Mouse (Mus musculus): Measurements from ENCODE around the gene Olfr667. TPM values are rescaled to one million over a fixed set of nuclear protein-coding genes. Genes with fewer than 3 reads are reported as not detected.
"Not testable (repeated sequence)": the region's sequence is repeated elsewhere in the genome, so short reads cannot be mapped to it uniquely, and the experiment has no call there.

Gene Olfr667
- total RNA-seq (2021), result not detected

DNA sequence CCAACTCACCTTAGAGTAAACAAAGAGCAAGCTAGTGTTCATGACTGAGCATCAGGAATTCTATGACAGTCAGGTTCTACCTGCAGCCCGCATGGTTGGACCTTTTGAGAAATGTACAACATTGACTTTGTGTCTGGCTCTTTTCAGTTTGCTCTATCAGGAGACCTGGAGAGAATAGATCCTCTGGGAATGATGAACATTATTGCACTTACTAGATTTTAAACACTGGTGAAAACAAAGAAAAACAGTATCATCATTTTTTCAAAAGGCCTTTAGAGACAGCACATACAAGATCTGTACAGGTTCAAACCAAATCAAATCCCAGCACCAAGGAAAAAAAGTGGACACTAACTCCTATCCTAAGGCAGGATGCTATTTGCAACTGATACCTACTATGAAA is at the start of gene Olfr667:
TSS of gene Olfr667 (minus strand) at position 101 of the 400 bp plus-strand sequence.
- intact Hi-C loops (cut with DNase I), result no loop called here
- no peak for DNase-seq

DNA sequence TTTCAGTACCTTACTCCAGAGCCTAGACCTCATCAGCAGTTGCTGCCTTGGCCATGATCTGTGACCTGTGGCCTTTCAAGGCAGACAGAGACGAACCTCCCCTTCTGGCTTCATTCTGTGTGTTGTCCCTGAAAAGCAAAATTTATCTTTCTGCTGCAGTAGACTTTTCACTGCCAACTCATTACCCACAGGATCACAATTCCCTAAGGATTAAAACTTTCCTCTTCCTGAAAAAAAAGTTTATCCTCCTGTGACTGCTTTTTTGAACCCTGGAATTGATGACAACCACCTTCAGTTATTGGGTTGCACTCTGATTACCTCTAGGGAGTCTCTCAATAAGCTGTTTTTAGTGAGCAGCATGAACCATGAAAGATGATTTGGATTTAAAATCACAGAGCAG is 41.2 kb upstream of the Olfr667 start, which contains the start of gene Olfr670:
TSS of gene Olfr670 (minus strand) at position 101 of the 400 bp plus-strand sequence.
- intact Hi-C loops (cut with DNase I), result no loop called here
- no peak for DNase-seq

DNA sequence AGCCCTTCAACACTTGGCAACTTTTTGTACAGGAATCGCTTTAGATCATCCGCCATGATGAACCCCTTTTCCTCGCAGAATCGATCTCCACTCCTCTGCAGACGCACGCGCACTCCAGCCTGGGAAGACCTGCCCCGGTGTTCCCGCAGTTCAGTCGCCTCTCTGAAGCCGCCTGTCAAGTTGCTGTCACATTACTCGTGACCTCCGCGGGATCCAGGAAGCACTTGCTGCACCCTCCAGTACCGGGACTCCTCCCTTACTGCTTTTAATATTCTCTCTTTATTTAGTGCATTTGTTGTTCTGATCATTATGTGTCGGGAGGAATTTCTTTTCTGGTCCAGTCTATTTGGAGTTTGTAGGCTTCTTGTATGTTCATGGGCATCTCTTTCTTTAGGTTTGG is 29.0 kb upstream of the Olfr667 start:
- intact Hi-C loops (cut with DNase I); DNase-seq: not testable (repeated sequence)

DNA sequence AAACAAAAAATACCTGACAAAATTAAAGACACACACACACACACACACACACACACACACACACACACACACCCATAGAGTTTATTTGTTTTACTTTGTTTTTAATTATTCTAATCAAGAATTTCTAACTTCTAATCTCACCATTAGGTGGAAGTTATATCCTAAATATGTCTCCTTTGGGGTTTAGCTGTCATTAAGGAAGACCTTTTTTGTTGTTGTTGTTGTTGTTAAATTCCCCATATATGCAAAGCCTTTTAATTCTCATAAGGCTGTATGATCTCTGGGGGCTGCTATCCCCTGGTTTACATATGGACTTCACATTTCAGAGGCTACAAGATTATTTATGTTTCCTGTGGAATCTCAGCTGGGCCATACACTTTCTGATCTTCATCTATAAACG is 12.7 kb upstream of the Olfr667 start, which contains the start of gene Olfr669:
TSS of gene Olfr669 (plus strand) at position 301 of the 400 bp plus-strand sequence.
- intact Hi-C loops (cut with DNase I), result no loop called here
- no peak for DNase-seq

DNA sequence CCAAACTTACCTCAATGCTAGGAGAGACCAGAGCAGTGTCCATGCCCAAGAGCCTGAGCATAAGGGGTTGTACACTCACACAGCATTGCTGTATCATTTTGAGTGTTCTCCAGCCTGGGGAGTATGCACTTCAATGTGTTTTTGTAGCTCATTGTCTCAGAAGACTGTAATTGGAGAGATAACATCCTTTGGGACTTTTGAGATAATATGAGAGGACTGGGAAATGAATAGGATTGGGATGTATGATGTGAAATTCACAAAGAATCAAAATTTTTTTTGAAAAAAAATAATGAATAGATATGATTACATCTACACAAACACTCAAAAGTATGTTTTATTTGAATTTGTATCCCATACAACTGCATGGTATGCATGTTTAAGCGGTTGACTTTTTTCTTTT is 6.7 kb upstream of the Olfr667 start, which contains the start of gene Olfr668:
TSS of gene Olfr668 (minus strand) at position 101 of the 400 bp plus-strand sequence.
- intact Hi-C loops (cut with DNase I), result no loop called here
- DNase-seq, result no peak

DNA sequence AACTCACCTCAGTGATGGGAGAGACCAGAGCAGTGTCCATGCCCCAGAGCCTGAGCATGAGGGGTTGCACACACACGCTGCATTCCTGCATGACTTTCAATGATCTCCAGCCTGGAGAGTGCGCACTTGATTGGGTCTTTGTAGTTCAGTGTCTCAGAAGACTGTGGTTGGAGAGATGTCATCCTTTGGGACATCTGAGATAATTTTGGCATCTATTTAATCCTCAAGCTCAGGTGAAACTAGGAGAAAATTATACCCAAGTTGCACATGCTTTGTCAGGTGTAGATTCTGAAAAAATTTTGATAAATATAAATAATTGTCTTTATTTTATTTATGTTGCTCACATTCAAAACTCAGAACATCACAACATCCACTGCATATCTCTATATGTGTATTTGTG is 25.4 kb downstream of the Olfr667 start, which contains the start of gene Olfr666:
TSS of gene Olfr666 (minus strand) at position 101 of the 400 bp plus-strand sequence.
- no peak for DNase-seq
- intact Hi-C loops (cut with DNase I), result no loop called here

DNA sequence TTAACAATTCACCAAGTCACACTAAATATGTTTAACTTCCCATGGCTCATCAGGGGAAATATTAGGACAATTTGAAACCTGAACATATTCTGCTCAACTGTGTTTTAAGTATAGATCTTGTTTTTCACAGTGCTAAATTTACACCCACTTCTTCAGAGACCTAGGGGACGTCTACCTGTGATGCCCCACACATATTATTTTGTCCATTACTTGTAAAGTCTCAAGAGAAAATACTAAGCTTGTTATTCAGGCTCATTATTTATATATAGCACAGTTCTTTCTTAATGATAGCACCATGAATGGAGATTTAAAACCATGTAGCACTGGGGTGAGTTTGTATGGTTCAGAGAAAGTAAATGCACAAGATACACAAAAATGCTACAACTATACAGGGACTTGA is 43.6 kb downstream of the Olfr667 start, which contains the start of gene Olfr665:
TSS of gene Olfr665 (plus strand) at position 301 of the 400 bp plus-strand sequence.
- intact Hi-C loops (cut with DNase I), result no loop called here
- no peak for DNase-seq

Other genes starting within 250 kb of the Olfr667 start
- not detected for gene Olfr661, start 235.0 kb downstream of the Olfr667 start, total RNA-seq (2021)
- not detected for gene Usp17le, start 144.0 kb downstream of the Olfr667 start, total RNA-seq (2021)
- not detected for gene Usp17lb, start 78.9 kb downstream of the Olfr667 start, total RNA-seq (2021)
- gene Usp17la, start 64.5 kb downstream of the Olfr667 start, total RNA-seq (2021), result not detected
- not detected for gene Olfr665, start 43.5 kb downstream of the Olfr667 start, total RNA-seq (2021)
- not detected for gene Olfr666, start 25.5 kb downstream of the Olfr667 start, total RNA-seq (2021)
- gene Olfr668, start 6.6 kb upstream of the Olfr667 start, total RNA-seq (2021), result not detected
- not detected for gene Olfr669, start 12.8 kb upstream of the Olfr667 start, total RNA-seq (2021)
- gene Olfr670, start 41.1 kb upstream of the Olfr667 start, total RNA-seq (2021), result not detected
- gene Olfr671, start 57.6 kb upstream of the Olfr667 start, total RNA-seq (2021), result not detected
- not detected for gene Olfr672, start 80.5 kb upstream of the Olfr667 start, total RNA-seq (2021)
- gene Olfr675, start 107.0 kb upstream of the Olfr667 start, total RNA-seq (2021), result not detected
- not detected for gene Olfr676, start 111.2 kb upstream of the Olfr667 start, total RNA-seq (2021)
- not detected for gene Olfr677, start 129.9 kb upstream of the Olfr667 start, total RNA-seq (2021)
- gene Olfr678, start 143.0 kb upstream of the Olfr667 start, total RNA-seq (2021), result not detected
- not detected for gene Olfr679, start 159.7 kb upstream of the Olfr667 start, total RNA-seq (2021)
- not detected for gene Olfr680-ps1, start 171.3 kb upstream of the Olfr667 start, total RNA-seq (2021)
- not detected for gene Olfr681, start 195.4 kb upstream of the Olfr667 start, total RNA-seq (2021)
- gene Olfr683, start 225.5 kb upstream of the Olfr667 start, total RNA-seq (2021), result not detected
- not detected for gene Olfr684, start 242.2 kb upstream of the Olfr667 start, total RNA-seq (2021)

Measured in heart, postnatal 36 days (tissue).